Mouse (Mus musculus): ENCODE measurements around the gene Hebp2.

Gene Hebp2

GRCm38 (mm10) chr10:18508586-18508985, 37.3 kb downstream of the Hebp2 start:
- peak; percentile 92 for DNase-seq

DNA sequence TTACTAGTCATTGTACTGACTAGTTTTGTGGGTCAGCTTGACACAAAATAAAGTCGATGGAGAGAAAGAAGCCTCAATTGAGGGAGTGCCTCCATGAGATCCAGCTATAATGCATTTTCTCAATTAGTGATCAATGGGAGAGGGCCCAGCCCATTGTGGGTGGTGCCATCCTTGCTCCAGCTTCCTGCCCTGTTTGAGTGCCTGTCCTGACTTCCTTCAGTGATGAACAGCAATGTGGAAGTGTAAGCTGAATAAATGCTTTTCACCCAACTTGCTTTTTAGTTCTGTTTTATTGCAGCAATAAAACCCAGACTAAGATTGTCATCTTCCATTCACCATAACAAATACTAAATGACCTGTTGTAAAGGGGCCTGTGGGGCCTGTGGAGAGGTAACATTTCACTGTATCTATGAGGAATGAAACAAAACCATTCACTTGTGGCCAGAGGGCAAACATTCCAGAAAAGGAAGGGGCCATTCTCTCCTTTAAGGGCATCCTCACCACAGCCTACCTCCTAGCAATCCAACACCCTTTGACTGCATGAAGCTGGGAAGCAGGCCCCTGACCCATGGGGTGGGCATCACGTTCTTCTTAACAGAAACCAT, 37.9 kb downstream of the Hebp2 start:
- DNase-seq = no peak

DNA sequence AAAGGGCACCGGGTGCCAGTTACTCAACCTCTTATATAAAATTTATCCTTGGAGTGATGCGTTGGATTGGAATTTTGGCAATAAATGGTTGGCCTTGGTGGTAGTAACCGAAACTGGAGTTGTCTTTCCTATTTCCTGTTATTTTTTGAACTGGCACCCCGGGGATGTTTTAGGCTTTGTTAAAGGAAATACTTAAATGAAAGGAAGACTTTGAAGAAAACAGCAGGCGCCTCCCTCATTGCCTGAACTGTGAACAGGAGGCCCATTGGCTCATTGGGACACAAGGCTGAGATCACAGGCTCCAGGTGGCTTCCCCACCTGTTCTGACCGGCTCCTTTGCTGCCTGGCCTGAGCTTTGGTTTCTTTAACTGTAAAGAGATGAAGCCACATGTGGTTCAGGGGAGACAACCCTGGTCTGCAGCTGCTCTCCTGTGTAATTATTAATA, 39.4 kb downstream of the Hebp2 start:
- DNase-seq = no peak

DNA sequence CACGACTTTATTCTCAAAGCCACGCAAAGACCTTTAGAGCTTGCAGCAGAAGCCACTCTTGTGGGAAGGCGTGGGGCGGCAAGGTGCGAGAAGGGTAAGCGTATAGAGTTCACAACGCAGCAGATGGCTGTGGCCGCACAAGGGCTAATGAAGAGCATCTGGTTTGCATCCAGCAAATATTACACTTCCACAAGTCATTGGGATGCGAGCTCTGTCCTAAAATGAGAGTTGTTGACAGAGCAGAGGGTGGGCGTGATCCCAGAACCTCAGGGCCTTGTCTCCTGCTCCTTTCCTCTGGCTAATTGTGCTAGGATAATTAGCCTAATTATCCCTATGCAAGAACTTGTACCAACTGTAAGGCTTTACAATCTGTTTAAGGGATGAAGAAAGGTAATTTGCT, 40.2 kb downstream of the Hebp2 start:
- peak; percentile 60 for DNase-seq

DNA sequence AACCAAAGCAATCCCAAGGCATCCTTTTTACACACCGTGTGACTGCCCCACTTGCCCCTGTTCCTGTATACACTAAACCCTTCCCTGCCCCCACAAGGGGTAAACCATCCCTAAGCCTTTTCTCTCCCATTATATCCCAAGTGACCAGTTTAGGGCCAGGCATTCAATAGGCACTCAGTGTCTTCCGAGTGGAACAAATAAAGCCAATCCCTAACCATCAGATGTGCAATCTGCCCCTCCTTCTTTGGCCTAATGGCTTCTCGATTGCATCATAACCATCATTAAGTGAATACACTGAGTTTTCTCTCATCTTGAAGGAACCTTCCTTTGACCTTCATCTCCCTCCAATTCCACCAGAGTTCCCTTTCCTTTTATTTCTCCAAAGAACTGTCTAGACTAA, 43.9 kb downstream of the Hebp2 start:
- no peak for DNase-seq

DNA sequence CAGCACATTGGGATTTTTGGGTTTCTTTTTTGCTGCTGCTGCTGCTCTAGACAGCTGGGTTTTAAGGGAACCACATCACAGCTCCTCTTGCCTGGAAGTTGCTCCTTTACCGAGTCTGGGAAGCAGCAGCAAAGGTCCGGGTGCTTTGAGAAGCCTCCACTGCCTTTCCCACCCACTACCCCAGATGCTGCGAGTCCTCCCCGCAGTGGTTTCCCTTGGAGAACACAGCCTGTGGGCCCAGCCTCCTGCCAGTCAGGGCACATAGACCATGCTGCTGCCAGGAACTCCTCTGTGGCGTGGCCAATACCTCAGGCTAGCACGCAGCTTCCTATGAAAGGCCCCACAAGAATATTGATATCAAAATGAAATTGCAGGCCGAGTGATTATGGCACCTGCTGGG, 48.8 kb downstream of the Hebp2 start:
- no peak for DNase-seq

DNA sequence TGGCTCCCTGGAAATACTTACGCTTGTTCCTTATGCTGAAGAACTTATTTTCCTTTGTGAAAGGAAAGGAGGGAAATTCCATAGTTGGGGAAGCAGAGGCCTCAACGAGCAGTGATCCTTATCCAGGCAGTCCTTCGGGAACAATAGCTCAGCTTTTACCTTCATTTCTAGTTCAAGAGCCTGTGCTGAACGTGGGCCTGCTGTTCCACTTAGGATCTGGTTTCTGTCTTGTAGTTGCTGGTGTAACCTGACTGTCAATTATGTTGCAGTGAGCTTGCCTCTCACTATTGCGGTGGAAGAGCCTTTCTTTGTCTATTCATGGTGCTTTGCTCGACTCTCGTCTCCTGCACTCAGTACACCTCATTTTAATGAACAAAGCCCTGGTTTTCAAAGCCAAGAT, 51.6 kb downstream of the Hebp2 start:
- no peak for DNase-seq

DNA sequence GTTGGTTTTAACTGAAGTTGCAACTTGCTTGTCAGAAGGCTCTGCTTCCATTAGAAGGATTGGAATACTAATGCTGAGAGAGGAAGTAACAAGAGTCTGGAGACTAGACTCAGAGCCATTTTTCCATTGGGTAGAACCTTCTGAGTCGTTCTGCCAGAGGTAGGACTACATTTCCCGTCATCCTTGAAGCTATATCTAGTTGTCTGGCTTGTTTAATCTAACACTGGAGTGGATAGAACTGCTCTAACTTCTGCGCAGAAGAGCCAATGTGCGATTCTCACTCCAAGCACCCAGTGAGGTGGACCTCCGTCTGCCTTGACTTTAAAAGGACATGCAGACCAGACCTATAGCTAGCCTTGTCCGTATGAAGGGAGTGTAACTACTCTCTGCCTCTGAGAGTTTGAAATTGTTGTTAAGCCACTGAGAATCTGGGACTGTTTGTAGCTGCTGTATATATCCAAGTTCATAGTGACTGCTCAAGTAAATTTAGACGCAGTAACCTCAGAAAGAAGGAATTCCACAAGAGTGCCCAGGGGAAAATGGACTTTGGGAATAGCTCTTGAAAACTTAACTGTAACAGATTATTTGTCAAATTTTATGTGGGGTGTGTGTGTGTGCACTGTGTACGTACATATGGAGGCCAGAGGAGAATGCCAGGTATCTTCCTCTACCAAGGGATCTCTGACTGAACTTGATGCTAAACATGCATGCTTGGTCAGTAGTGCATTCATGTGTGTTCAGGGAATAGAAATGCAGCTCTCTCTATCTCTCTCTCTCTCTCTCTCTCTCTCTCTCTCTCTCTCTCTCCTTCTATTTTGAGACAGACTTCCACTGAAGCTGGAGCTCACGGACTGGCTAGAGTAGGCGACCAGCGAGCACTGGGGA, 52.6 kb downstream of the Hebp2 start:
- DNase-seq = no peak

GRCm38 (mm10) chr10:18491952-18492351, 53.9 kb downstream of the Hebp2 start:
- DNase-seq = no peak

DNA sequence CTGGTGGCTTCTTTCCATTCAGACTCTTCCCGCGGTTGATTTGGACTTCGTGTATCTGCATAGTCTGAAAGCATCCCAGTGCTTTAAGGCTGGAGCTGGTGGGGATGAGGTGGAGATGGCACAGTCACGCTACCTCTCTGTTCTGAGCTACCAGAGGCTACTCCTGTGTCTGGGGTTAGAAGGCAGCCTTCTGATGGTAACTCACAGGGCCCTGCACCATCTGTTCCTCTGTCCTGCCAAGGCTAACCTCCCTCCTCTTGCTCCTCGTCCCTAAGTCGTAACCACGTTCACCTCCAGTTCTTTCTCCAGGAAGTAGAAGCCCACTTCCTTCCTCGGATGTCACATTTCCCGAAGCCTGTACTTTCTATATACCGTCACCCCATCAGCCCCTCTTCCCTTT, 55.9 kb downstream of the Hebp2 start:
- DNase-seq = no peak
